Mouse (Mus musculus) thymus, postnatal 36 days (tissue): ENCODE results near the gene Zc3h12d.
A peak's percentile ranks its signal among the peaks of the same experiment; 100 is the strongest.

Experiments
- DNase-seq, 2 experiments: peaks; one replicate each; pipeline ENCODE4 v3.0.0; 2022; ENCODE audit warnings: mixed read lengths in 2 of 2

Gene Zc3h12d

DNA sequence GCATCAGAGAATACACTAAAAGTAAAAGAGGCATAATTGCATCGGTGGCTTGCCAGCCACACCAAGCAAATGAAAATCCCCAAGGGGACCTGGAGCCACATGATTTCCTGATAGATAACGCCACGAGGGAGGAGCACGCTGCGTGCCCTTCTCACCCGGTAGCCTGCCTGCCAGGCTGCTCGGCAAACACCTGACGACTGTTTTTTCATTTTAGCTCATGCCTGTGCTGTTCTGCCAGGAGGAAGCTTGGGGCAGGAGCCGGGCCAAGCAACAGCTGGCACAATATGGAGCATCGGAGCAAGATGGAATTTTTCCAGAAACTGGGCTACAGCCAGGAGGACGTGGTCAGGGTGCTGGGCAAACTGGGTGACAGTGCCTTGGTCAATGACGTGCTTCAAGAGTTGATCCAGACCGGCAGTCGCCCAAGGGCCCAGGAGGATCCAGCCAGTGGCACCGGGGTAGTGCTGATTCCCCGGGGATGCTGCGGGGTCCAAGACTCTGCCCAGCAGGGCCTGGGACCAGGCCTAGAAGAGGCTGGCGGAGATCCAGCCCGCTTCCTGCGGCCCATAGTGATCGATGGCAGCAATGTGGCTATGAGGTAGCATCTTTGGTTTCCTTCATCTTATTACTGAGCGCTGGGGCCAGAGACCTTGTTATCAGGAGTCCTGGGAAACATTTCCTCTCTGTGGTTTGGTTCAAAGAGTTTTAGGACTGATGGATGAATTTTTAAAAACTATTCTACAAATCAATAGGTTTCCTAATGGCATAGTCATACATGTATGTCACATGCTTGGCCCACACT is 7.5 kb downstream of the Zc3h12d start:
- DNase-seq: peak; percentile 40 to 54

DNA sequence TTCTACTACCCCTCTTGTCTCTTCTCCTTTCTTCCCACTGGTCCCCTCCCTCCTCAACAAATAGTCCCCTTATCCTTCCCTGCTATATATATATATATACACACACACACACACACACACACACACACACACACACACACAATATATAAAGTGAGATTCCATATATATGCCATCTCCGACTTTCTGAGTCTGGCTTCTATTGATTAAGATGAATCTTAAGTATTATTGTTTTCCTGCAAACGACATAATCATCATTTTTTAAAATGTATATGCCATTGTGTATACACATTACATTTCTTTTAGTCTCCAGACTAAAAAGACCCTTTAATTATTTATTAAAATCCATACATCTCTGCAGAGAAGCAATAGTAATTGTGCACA is 8.1 kb downstream of the Zc3h12d start:
- no peak for DNase-seq

DNA sequence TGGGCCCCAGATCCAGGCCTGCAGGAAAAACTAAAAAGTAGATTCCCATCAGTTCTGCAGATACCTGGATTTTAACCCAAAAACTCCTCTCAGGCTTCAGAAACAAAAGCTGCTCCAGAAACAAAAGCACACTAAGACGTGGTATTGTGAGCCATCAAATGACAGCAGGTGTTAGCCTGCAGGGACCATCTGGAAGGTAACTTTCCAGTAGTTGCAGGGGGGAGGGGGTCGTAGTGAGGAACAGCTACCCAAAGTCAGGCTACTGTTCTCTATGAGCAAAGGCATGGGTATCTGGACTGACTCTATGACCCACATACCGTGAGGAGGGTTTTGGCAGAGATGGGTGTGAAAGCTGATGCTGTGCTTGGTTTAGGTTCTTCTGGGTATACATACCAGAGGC is 8.5 kb downstream of the Zc3h12d start:
- DNase-seq: peak in 1 of 2 experiments; percentile 48

GRCm38 (mm10) chr10:7841571-7842080 is 9.4 kb downstream of the Zc3h12d start:
- DNase-seq: no peak

DNA sequence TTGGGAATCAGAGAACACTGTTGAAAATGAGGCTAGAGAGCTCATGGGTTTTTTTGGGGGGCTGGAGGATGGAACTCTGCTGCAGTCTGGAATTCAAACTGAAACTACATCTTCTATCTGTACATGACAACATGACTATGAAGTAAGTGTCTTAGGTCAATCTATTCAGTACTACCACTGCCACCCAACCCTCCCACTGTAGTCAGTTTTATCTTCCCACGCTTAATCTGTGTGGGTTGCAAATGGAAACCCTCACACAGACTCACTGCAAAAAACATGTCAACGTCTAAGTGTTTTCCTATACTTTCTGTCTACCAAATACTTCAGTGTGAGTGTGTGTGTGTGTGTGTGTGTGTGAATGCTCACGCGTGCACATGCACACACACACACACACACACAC is 10.9 kb downstream of the Zc3h12d start:
- DNase-seq: no peak

- DNase-seq: peak; percentile 62 to 71
Observed at GRCm38 (mm10) chr10:7844161-7844560, 11.9 kb downstream of the Zc3h12d start.

- DNase-seq: no peak
Observed at GRCm38 (mm10) chr10:7845136-7845535, 12.9 kb downstream of the Zc3h12d start.

- no peak for DNase-seq
Observed at GRCm38 (mm10) chr10:7845991-7846390, 13.7 kb downstream of the Zc3h12d start.

DNA sequence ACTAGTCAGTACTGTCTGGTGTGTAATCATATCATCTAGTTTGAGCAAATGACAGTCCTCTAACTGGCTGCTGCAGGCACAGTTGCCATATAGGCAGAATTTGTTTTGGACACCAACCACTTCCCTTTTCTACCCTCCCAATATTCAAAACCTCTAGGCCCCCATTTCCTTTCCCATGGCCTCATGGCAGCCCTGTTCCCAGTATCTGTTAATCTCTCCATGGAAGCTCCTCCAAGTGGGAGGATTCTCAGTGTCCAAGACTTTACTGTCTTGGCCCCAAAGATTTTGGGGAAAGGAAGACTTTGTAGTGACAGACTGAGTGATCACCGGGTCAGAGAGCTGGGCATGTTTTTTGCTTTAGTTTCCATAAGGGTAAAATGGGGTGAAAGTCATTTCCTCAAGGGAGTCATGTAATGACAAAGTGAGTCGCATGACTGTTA is 14.9 kb downstream of the Zc3h12d start:
- no peak for DNase-seq

DNA sequence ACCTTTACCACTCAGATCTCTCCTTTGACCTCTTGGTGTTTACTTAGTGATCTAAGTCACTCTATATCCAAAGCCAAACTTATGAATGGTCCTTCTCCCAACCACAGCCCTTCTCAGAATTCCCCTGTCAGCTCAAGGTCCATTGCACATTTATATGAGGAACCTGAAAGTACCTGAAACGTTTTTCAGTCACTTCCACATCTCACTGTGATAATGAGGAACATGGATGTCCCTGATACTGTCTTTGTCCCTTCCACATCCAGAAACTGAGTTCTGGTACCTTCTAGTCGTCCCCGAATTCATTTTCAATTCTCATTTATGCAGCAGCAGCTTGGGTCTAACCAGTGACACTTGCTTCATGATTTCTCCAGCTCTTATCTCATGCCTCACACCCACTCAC is 19.6 kb downstream of the Zc3h12d start:
- DNase-seq: no peak

DNA sequence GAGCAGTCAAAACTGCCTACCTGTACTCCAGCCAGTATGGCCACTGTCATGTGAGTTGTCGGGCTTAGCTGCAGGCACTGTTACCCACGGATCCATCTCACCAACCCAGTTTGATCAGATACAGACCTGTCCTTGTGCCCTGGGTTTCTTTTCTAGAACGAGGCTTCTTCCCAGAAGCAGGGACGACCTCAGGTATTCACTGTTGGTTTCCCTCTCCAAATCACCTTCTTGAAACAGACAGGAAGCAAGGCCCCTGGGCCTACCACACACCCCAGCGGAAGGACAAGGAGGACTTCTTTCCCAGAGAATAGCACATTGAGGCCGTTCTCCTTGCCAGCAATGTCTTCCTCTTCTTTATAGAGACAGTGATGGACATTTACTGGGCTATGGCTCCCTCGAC is 28.2 kb downstream of the Zc3h12d start:
- no peak for DNase-seq

DNA sequence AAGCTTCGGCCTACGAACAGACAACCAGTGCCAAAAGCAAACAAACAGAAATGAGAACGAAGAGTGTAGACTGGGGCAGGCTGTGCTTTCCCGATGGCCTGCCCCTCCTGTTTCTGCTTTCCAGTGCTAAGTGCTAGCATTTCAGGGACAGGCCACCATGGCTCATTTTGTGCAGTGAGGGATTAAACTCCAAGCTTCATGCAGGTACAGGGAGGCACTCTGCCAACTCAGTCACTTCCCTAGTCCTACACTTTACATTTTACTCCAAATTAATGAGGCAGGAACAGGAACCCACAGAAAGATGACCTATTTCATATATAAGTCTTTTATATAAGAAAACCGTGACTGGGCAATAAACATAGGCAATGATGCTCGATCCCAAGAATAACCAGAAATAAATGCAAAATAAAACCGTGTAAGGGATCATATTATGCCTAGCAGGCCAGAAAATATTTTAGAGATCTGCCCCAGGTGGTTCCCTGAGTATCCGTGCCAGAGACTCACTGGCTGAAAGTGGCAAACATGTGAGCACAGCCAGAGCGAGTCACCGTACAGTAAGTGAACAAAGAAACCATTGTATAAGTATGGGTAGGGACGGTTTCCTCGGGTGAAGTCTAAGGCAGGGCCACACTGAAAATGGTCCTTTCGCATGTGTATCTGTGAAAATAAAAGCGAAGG is 29.1 kb downstream of the Zc3h12d start:
- no peak for DNase-seq

DNA sequence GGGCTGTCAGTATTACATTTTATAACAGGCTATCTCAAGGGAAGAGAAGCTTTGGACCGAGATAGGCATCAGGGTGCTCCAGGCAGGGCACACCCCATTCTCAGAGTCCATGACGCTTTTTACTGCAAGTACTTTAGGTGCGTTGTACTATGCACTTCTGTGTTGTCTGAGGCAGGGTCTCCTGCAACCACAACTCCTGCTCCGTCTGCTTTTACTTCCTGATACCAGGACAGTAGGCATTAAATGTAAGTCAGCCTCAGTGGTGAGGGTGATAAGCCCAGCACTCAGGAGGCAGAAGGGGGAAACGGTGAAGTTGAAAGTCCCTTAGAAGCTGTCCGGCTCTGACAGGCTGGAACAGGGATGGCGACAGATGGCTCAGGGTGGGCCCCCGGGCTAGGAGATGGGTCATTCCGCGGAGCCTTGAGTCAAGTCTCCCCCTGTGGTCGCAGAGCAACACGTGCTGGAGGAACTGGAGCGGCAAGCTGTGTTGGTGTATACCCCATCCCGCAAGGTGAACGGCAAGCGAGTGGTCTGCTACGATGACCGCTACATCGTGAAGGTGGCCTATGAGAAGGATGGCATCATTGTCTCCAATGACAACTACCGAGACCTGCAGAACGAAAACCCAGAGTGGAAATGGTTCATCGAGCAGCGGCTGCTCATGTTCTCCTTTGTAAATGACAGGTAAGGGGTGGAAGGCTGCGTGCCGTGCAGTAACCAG is 29.8 kb downstream of the Zc3h12d start:
- DNase-seq: no peak

DNA sequence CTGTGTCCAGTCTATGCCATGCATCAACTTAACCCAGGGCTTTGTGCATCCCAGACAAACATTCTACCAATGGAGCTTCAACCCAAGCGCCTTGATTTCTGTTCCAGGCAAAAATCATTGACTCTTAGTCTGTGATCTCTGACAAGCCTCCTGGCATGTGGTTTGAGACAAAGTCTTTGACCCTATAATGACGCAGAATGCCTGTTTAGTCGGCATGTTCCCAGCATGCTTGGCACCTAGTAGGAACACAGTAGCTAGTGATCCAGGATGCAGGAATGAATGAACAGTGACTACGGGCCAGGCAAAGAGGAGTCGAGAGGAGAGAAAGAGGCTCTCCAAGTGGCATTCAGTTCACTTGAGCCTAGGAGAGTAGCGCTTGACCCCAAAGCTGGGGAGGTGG is 31.1 kb downstream of the Zc3h12d start:
- DNase-seq: no peak

GRCm38 (mm10) chr10:7864184-7864583 is 31.9 kb downstream of the Zc3h12d start:
- no peak for DNase-seq

- DNase-seq: no peak
Observed at GRCm38 (mm10) chr10:7864806-7865205, 32.5 kb downstream of the Zc3h12d start.

- DNase-seq: peak; percentile 26 to 29
Observed at GRCm38 (mm10) chr10:7866762-7867665, 34.7 kb downstream of the Zc3h12d start.

DNA sequence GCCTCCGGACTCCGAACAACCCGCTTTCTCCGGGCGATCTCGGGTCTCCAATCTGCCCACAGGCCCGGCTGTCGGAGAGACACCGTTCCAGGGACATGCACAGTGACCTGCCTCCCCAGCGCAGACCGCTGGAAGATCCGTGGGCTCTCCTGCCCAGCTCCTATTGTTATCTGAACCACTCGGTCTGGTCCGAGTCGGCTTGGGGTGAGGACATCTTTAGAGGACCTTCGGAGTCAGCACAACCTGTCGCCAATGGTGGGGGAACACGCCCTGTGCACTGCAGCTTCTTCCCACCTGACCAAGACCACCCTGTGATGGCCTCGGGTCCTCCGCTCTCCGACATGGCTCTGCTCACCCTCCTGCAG is 35.4 kb downstream of the Zc3h12d start:
- DNase-seq: no peak

DNA sequence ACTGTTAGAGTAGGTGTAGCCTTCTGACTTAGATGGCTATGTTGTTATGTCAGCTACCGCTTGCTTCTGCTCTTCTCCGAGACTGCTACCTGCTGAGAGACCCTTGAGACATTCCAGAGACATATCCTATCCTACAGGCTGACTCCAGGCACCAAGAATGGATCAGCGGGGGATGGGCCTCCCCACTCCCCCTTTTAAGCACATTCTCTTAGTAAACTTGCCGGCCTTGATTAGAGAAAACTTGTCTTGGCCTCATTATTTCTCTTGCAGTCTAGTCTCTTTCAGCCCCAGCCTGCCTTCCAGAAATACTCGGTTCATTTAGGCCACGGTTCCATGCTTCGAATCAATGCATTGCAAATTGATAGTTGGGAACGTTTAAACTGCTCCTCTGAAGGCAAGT is 37.5 kb downstream of the Zc3h12d start:
- no peak for DNase-seq

DNA sequence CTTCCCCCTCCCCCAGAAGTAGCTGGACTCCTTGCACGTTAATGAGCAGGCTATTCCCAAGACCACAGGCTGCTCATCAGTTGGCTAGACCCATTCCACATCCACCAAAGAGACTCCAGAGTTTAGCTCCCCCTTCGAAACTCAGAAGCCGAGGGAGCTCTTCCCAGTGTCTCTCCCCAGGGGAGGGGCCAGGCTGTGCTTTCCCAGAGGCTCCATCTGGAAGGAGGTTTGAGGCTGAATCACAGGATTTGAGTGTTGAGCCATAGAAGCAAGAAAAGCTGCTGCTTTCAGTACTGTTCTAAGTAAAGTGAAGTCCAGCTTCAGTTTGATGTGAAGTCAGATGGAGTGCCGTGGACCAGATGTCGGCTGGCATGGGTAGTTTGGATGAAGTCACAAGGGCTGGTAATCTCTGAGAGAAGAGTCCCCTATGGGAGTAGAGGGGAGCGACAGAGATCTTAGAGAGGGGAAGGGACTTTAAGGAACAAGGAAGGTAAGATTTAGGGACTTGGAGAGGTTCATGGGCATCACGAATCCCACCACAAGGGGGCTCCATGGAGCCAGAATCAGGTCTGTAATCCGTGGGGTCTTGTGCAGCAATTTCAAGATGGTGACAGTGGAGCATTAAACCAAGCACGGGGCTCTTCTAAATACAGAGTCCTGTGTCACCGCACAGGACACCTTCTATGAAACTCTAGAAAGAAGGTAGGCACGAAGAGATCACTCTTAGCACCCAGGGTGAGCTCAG is 38.5 kb downstream of the Zc3h12d start:
- DNase-seq: peak; percentile 49 to 57

DNA sequence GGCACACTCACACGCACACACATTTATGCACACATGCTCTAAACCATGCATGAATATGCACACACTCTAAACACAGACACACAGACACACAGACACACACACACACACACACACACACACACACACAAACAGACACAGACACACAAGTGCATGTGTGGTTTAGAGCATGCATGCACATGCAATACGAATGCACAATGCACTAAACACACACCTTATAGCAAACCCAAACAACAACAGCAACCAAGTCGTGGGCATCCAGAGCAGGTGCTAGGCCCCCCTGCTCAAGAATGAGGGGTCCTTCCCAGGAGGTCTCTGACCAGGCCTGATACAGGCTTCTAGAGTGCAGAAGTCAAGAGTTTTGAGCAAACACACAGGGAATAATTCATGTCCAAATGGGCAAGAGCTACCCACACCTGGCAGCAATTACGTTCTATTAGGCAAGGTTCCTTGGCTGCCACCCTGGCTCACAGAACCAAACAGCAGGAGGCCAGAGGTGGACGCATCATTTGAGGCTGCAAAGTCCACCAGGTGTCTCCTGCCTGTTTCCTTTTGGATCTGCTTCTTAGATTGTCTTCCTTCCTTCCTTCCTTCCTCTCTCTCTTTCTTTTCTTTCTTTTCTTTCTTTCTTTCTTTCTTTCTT is 39.2 kb downstream of the Zc3h12d start:
- DNase-seq: no peak
